Mouse (Mus musculus): ENCODE results near the gene Sod3. TPM values are rescaled to one million over a fixed set of nuclear protein-coding genes. Genes with fewer than 3 reads are reported as not detected.
A peak's percentile ranks its signal among the peaks of the same experiment; 100 is the strongest.

Gene Sod3
- total RNA-seq (2021), result 1 to 10 TPM; 4.2 to 9.8 TPM
- long read RNA-seq, experiment 1, transcript Sod3-201 (2 exons, 3,738 nt), result major isoform, 12 of 14 reads
- long read RNA-seq, experiment 1, partial matches to known transcripts, result 0 of 14 reads
- long read RNA-seq, experiment 1, other reads (novel, unspliced or antisense), result 2 of 14 reads
- long read RNA-seq, experiment 2, transcript Sod3-201 (2 exons, 3,738 nt), result major isoform, 15 of 16 reads
- long read RNA-seq, experiment 2, partial matches to known transcripts, result 0 of 16 reads
- long read RNA-seq, experiment 2, other reads (novel, unspliced or antisense), result 1 of 16 reads

DNA sequence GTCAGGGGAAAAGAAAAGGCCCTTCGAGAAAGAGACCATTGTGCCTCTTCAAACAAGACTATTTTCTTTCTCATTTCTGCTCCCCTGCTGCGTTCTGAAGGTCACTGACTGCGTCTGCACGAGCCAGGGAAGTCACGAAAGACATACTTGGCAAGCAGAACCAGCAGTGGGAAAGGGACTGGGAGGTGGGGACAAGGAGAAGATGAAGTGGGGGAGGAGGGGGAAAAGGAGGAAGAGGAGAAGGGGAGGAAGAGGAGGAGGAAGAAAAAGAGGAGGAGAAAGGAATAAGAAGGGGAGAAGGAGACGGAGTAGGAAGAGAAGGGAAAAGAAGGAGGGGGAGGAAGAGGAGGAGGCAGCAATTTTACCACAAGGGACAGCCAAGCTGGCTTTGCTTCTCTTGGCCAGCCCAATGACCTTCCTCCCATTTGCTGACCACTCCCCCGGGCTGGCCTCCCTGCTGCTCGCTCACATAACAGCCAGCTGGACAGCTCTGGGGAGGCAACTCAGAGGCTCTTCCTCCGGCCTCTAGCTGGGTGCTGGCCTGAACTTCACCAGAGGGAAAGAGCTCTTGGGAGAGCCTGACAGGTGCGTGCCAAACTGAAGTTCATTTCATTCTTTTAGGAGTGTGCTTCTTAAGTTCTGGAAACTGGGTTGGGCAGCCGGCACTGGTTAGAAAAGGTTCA lies at the start of gene Sod3:
Gene Sod3, plus strand, starts transcription at position 324 of the 683 bp plus-strand sequence.
- peak; percentile 83 for DNase-seq

DNA sequence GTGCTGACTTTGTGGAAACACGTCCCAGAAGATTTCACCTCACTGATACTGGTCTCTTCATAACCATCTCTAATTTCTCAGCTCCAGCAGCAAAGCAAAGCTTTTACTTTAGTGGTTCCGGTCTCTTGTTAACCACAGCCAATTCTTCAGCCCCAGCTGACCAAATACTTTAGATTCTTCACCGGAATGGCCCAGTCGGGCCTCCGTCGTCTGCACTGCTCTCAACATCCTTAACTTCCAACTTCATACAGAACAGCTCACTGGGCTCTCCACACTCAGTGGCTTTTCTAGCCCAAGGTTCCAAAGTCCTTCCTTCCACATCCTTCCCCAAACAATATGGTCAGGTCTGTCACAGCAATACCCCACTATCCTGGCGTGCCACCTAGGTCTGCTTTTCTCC lies 46.7 kb upstream of the Sod3 start:
- no peak for DNase-seq

DNA sequence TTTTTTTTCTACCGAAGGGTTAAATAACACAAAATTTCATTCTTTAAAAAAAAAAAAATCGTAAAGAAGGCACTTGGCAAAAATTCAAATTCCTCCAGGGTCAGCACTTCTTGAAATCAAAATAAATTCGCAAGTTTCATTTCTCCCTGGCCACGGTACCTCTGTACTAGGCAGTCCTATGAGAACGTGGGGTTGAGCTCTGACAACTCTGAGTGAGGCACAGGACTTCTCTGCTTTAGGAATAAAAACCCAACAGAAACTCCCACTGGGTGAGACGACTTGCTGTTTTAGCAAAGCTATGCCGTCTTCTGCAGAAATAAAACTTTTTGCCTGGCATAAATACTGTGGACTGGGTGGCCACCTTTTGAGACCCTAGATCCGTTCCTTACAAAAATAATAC lies 44.1 kb upstream of the Sod3 start:
- no peak for DNase-seq

DNA sequence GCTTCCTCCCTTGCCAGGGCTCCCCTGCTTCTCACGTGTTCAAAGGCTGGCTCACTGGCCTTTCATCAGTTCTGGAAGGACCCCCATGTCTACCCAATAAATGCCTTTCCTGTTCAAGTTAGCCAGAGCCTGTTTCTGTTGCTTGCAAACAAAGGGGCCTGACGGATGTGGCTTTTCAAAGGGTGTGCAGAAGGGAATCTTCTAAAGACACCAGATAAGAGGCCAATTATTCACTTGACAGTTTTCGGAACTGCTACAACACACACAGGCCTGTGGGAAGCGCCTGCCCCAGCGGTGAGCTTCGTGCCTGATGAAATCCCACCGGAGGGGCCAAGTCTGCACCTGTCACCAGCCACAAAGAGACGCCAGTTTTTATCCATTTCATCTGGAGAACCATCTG lies 31.5 kb upstream of the Sod3 start:
- no peak for DNase-seq

DNA sequence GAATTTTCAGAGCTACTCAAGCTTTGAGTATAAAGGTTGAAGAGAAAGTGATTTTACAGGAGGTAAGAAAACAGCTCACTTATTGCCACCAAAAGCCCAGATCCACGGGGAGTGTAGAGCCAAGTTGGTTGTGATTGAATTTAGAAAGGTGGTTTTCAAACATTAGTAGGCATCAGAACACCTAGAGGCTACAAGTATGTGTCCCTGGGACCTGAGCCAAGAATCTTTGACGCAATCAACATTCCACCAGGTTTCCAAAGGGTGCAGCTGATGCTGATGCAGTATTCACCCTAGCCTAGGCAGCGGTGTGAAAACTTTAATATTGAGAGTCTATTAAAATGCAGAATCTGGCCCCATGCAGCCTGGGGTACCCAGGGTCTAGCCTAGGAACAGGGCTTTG lies 28.0 kb upstream of the Sod3 start:
- no peak for DNase-seq

DNA sequence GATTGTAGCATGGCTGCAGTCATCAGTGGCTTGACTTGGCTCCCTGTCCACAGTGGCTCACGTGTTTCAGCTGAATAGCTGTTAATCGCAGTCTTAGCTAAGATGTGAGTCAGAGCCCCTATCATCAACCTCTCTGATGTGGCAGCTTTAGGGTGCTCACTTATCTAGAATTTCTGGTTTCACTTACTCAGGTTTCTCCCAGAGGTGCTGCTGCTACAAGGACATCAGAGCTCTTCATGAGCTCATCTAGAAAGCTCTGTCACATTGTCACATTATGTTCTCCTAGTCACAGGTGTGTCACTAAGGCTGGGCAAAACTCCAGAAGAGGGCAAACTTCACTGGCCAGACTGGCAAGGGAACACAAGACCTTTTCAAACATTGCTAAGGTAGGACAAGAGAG lies 24.5 kb upstream of the Sod3 start:
- no peak for DNase-seq

DNA sequence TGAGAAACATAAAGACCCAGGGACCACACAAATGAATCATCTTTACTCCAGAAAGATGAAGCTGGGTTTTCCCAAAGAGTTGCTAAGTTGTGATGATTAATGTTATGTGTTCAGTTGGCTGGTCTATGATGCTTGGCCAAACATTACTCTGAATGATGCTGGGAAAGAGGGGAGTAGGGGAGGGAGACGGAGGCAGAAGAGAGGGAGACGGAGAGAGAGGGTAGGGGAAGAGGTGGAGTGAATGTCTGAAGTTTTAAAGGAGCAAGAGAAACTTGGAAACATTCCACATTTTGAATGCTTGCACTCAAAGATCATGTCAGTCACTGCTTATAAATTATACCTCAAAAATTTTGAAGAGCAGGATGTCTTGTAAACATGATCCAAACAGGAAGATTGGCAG lies 16.7 kb upstream of the Sod3 start:
- DNase-seq, result no peak

DNA sequence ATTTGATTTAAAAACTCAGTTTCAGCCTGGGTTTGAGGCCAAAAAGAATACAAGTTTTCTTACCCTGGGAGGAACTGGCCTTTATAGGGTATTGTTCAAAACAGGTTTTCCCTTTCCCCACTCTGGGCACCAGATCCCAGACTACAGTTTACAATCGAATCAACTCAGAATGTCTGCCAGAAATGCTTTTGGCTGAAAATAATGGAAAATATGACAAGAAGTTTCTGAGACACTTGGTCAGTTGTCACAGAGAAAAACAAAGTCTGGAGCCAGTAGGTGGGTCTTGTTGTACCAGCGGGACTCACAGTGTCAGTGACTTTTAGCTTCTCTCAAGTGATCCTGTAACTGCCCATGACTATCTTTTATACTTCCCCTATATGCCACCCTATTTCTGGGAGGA lies 13.1 kb upstream of the Sod3 start:
- DNase-seq, result no peak

DNA sequence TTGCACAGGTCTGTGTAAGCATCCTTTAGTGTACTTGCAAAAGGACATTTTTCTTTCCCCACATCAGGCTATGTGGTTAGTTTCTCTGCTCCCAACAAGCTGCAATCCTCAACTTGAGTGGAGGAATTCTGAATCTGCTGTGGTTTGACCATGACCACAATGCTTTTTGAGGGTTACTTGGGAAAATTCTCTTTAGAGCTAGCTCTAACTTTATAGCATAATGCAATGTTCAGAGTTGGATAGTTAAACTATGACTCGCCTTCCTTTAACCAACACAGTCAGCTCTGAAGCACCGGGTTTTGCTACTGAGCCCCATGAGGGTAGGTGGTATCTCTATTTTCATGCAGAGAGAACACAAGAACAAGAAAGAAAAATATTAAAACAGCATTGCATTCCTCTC lies 12.0 kb upstream of the Sod3 start:
- DNase-seq, result no peak

DNA sequence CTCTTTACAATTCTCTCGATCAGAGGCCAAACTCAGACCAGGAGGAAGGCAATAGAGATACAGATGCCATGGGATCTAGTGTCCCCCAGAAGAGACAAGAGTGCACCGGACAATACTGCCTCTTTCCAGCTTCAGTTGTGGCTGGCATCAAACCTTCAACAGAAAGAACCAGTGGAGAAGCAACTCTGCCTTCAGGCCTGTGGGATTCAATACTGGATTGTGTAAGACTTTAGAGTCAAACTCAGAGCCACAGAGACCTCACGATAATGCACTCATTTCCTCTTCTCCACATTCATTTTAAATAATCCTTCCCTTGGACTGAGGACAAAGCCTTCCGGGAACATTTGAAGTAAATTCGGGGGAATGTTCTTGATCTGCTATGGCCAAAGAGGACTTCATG lies 10.9 kb upstream of the Sod3 start:
- no peak for DNase-seq

DNA sequence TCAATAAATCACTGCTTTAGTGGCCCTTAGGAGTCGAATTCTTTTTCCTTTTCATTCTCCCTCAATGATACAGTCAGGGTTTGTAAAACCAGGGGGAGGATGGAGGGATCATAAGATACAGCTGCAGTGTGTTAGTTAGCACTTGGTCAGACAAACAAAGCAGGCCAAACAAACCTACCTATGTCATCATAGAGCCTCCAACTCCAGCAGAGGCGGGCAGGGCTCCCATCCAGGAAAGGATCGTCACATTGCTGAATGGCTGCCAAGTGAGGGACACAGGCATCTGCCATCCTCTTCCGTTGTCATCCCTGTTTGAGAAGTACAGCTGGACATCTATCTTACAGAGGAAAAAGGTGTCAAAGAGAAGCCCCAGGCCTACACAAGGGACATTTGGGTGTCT lies 9.2 kb upstream of the Sod3 start:
- no peak for DNase-seq

DNA sequence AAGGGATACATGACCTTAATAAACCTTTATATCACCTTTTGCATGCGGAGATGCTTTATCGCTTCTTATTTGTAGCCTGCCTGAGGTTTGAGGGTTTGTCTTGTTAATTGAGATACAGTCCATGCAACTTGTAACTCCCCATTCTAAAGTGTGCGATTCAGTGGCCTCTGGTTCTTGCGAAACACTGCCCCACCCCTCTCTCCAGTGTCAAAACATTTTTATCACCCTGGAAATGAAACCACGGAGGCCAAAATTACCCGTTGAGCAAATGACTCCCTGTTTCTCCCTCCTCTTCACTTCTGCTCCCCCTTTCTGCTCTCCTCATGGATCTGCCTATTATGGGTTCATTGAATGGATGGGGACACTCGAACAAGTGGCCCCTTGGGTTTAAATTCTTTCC lies 8.0 kb upstream of the Sod3 start:
- no peak for DNase-seq

DNA sequence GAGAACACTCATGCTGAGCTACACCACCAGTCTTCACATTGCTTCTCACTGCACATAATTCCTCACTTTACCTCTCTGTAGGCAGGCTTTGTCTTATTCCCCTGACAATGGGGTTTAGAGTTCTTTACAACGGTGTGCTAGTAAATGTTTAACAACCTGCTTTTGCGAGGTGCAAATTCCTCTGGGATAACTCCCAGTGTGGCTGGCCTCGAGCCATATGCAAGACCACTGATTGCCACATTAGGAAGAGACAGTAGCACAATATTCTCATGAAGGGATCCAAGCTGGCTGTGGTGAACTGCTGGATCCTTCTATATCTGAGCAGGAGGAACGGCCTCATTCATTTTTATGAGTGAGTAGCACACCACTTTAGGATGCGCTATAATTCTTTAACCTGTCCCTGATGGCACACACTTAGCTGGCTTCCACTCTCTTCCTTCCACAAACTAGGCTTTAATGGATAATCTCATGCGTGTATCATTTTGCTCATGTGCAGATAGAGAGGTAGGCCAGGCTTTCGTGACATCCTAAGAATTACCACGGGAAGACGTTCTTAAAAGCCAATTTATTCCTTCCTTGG lies 6.3 kb upstream of the Sod3 start:
- no peak for DNase-seq

DNA sequence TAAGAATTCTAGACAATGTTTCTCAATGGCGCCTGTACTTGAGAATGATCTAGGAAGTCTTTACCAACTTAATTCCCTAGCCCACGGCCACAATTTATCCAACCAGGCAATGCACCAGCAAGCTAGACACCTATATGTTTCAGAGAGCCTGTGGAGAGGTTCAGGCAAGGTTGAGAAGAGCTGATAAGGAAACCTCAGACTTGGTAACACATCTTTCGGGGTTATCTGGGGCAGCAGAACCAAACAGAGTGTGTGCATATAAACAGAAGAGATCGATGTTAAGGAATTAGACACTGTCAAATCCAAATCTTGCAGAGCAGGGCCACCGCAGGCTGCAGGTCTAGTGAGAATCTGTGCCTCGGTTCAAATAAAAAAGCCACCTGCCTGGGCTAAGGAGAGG lies 5.5 kb upstream of the Sod3 start:
- no peak for DNase-seq

DNA sequence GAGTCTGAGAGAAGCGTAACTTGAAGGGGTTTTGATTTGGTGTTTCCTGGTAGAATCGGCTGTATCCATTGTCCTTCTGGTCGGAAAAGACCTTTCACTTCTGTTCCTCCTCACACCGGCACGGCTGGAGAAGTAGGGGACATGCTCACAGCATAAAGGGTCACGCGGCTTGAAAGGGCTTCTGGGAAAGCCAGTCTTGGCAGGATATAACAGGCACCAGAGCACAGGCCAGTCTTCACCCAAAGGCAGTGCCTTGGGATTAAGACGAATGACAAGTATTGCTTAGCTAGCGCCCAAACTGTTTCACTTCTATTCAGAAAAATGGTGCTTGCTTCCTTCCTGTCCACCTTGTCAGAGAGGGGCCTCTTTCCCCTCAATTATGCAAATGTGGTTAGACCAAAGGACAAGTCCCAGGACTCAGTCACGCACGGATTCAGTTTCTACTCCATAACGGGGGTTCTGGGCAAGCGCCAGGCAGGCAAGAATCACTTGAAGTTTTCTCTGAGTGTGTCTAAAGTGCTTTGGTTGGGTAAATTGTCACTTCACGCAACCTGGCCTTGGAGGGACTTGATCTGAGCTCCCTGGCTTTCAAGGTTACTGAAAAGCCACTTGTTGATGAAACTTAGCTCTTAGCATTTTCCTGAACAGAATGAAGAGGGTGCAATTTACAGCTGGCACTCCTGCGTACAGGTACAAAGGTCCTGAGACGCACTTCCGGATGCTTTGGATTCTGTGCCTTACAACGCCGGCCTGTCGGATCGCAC lies 3.1 kb upstream of the Sod3 start:
- no peak for DNase-seq

DNA sequence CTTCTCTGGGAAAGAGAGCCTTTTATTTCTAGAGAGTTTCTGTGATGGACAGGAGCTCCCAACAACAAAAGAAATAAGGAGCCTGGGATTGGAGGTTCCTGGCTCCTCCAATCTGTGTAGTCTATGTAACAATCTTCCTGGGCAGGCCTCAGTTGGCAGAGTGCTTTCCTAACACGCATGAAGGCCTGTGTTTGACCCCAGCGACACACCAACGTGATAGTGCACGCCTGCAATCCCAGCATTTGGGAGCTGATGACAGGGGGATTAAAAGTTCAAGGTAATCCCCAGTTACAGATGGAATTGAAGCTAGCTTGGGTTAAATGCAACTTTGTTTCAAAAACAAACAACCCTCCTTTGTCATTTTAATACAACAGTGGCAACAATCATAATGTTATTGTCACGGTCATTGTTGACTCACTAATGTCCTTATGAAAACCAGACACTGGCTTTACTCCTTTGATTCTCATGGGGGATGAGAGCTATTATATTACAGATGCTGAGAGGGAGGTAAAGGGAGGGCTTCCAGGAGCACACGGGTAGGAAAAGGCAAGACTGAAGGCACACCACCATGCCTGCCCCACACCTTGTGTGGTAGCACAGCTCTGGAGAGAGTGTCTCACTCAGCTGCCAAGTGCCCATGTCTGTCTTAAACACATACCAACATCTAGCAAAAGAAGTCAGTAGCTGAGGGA lies 669 bp upstream of the Sod3 start:
- DNase-seq, result no peak

DNA sequence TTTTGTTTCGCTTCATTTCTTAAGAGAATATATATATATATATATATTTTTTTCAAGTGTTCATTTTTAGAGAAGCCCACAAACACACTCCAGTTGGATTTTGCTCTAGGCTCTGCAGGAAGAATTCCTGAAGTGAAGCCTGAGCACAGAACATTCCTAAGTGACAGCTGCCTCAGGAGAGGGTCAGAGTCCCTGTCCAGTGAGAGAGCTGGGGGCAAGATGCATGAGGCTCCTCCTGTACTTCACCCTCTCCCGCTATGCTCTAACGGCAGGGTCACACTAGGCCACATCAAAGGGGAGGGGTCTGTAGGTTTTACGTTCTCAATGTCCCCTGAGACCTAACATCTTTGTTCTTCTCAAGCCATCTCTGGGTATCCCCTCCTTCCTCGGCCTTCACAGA lies 930 bp downstream of the Sod3 start:
- DNase-seq, result no peak

DNA sequence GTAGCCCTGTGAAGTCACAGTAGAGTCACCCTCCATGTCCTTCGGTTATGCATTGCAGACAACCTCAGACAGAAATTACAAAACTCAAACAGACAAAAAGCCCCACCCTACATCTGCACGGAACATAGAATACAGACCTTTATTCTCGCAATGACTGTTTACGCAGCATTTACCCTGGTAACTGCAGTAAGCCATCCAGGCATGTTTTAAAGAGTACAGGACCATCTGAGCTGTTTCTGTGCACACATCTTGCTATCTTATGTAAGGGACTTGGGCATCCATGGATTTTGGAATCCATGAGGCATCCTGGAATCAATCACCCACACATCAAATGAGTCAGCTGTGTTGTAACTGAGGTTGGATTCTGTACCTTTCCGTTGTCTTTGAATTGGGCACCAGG lies 2.3 kb downstream of the Sod3 start:
- DNase-seq, result no peak

DNA sequence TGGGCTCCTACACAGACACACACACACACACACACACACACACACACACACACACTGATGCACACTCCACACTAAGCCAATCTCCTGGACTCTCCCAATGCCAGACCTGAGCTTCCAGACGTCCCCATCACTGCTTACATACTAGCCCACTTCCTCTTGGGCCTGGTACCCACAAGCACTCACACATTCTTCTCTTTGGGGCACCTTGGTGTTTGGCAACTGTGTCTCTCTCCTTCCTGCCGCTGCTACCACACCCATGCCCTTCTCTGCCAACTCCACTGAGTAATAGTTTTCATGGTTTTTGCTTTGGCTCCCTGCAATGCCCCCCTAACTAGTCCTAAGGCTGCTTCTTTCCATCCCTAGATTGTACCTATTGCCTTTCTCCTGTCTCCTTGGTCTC lies 3.1 kb downstream of the Sod3 start:
- no peak for DNase-seq

DNA sequence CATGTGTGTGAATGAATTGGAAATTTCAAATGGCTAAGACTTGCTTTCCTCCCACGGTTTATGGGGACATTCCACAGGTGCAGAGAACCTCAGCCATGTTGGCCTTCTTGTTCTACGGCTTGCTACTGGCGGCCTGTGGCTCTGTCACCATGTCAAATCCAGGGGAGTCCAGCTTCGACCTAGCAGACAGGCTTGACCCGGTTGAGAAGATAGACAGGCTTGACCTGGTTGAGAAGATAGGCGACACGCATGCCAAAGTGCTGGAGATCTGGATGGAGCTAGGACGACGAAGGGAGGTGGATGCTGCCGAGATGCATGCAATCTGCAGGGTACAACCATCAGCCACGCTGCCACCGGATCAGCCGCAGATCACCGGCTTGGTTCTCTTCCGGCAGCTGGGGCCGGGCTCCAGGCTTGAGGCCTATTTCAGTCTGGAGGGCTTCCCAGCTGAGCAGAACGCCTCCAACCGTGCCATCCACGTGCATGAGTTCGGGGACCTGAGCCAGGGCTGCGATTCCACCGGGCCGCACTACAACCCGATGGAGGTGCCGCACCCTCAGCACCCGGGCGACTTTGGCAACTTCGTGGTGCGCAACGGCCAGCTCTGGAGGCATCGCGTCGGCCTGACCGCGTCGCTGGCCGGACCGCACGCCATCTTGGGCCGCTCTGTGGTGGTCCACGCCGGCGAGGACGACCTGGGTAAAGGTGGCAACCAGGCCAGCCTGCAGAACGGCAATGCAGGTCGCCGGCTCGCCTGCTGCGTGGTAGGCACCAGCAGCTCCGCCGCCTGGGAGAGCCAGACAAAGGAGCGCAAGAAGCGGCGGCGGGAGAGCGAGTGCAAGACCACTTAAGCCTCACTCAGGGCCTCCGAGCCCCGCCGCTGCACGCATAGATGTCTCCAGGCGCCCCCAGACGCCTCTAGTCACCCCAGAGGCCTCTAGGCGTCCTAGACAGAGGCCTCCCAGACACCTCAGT lies 4.6 kb downstream of the Sod3 start:
- DNase-seq, result no peak

DNA sequence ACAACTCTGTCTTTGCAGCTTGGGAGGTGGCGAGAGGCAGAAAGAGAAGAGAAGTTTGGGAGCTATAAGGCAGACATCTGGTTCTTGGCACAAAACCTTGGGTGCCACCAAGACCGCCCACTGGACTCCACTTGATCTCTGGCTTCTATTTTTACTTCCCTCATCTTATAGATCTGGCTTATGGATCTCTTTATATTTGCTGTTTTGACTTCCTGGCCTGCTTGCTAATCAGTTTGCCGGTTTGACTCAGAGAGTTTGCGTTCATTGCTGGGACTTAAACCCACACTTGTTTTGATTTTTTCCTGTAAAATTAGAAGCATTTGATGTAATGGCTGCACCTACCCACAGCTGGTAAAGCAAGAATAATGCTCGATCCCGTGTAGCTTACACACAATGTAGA lies 7.3 kb downstream of the Sod3 start:
- no peak for DNase-seq
